Mouse (Mus musculus) adrenal gland, postnatal 4 days (tissue): Measurements from ENCODE around the gene Wasf3. TPM values are rescaled to one million over a fixed set of nuclear protein-coding genes. Genes with fewer than 3 reads are reported as not detected.
"Not testable (repeated sequence)": the region's sequence is repeated elsewhere in the genome, so short reads cannot be mapped to it uniquely, and the experiment has no call there.

Experiments used
- DNase-seq, 2 experiments: peaks; one replicate each; pipeline ENCODE4 v3.0.0; 2021 to 2022; ENCODE audit warnings: low spot score in 2 of 2, mixed read lengths in 2 of 2
- total RNA-seq, 2 experiments: library from RNA; stranded (reverse); gene quantifications; 2 replicates each; pipeline ENCODE4 v1.2.3; 2021

The Wasf3 gene
- total RNA-seq, 2 experiments from 2014 or later: 21.5 TPM

GRCm38 (mm10) chr5:146398386-146399115 lies 13.8 kb downstream of the Wasf3 start:
- no peak for DNase-seq

DNA sequence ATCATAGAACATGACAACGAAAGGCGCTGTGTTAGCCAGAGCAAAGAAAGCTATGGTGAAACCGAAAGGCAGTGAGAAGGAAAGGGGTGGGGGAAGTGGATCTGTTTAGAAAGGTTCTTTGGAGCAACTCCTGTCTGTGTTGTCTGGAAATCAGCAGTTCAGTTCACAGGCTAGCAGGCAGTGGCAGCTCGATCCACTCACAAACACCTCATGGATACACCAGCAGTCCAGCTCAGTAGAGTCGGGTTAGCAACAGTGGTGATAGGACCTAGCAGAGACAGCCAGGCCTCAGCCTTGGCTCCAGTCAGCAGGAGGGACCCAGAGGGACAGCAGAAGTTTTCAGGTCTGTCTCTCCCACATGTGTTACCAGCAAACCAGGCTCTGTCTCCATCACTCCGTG lies 16.2 kb downstream of the Wasf3 start:
- not testable (repeated sequence) for DNase-seq

- DNase-seq: no peak
Observed at GRCm38 (mm10) chr5:146402311-146402710, 17.5 kb downstream of the Wasf3 start.

DNA sequence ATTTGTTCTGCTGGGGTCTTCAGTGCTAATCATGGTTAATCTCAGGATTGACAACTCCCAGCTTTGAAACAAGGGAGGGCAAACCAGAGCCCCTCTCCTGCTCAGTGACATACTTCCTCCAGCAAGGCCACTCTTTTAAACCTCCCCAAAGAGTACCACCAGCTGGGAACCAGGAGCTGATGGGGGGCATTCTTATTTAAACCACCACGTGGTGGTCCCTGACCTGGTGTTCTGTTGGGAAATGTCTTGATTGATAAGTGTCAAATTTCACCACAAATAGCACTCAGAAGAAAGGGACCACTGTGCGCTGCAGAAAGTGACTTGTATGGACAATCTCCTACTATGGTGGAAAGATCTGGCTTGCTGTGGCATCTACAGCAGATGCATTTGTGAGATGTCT lies 19.1 kb downstream of the Wasf3 start:
- DNase-seq: no peak

DNA sequence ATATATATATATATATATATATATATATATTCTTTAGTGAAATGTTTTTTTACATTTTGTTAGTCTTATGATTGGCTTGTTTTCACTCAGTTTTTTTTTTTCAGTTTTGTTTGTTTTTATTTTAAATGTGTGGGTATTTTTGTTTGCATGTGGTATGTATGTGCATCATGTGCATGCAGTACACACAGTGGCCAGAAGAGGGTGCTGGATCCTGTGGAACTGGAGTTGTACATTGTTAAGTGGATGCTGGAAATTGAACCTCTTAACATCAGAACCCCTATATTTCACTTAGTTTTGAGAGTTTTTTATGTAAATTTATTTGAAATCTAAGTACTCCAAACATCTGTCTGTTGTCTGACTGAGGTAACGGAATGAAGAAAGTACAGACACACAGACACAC lies 21.3 kb downstream of the Wasf3 start:
- no peak for DNase-seq

DNA sequence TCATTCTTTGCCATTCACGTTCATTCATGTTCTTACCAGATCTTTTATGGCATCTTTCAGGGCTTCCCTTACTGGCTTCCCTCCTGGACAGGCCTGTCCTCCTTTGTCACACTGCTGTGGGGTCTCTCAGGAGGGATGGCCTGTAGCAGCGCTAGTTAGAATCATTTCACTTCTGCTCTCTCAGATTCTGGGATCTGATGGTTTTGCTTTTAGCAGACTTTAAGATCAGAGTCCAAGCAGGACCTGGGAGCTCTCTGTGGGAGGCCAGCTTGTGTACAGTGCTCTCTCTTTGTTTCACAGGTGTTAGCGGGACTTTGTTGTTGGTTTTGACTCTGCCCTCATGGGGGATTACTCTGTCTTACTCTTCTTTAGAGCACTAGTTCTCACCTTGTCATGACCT lies 23.0 kb downstream of the Wasf3 start:
- DNase-seq: no peak

DNA sequence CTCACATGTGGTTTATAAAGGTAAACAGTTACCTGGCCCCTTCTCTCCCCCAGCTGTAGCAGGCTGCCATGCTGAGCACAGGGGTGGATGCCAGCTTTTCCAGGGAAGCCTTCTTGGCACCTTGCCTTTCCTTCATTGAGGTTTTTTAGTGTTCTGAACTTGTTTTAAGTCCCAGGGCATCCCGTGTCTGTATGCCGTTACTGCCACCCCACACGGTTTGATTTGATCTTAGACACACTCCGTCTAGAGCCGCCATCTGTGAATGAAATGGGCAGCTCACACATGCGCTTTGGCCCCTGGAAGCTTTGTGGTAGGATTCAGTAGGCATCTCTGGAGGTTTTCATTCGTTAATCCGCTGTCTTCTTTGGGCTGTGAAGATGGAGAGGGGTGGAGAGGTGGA lies 23.8 kb downstream of the Wasf3 start:
- DNase-seq: no peak

DNA sequence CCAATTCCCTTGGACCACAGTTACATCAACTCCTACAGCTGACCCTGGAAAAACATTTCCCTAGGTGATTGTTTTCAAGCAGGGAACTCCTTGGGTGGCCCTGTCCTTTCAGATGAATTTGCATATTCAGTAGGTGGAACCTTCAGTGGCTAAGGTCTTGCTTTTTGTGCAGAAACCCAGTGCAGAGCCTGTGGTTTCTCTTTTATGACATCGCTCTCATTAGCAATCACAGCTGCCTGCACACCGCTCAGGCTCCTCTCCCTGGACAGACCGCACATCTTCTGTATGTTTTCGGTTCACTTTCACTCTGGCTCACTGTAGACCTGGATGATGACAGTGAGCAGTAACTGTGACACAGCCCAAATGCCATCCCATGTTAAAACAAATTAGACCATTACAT lies 26.0 kb downstream of the Wasf3 start:
- no peak for DNase-seq

GRCm38 (mm10) chr5:146412743-146413430 lies 28.1 kb downstream of the Wasf3 start:
- peak in 1 of 2 experiments; percentile 20 for DNase-seq

DNA sequence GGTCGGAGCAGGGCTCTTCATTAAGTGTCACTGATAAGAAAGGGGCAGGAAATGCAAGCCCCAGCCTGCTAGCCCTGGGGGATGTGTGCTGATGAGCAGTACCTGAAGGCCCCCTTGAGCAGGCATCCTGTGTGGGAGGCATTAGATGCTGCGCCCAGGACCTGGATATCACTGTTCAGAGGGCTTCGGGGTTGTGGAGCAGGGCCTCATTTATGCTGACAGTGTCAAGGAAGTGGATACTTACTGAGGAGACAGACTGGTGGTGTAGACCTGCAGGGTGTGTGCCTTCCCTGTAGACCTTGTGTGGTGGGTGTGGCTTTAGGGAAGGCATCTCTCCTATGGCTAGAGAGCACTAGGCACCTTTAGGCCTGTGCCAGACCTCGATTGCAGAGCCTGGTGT lies 29.8 kb downstream of the Wasf3 start:
- no peak for DNase-seq

DNA sequence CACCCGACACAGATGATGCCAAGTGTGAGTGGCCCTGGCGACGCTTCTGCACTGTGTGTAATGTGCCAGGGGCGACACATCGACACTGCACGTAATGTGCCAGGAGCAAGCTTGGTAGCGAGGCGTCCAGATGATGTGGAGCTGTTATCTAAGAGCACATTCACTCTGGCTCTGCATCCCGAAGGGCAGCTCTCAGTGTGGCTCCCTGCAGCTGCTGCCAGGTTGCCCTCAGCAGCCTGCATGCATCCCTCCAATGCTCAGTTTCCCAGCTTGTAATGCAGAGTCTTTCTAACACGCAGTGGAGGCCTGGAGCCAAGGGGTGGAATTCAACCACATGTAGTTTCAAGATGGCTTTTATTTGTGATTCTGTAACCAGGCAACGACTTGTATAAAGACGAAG lies 30.4 kb downstream of the Wasf3 start:
- DNase-seq: no peak

DNA sequence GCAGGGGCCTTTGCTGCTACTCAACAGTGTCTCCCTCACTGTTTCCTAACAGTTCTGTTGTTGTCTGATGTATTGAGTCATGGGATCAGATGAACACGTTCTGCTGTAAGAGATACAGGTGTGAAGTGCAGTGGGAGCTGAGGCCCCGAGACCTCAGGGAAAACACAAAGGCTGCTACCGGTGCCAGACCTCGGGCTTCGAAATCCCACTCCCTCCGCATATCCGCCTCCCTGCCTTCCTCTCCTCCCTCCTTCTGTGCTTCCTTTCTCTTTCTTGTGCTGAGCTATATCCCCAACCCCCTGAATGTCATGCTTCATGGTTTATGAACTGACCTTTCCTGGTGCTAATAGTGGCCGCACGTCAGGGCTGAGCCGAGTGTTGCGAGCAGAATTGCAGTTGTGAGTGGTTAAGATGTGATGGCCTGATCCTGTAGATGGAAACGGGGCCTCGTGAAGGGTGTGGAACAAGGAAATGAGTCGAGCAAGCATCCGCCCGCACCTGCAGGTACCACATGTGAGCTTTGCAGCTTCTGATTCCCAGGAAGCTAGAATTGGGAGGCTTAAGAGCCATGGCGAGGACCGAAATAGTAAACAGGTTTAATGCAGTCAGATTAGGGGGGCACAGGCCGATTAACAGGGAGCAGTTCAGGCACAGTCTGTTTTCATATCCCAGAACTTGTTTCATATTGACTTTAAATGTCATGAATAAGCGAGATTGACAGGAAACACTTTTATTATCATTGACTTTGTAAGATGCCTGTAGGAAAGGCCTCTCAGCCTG lies 31.7 kb downstream of the Wasf3 start:
- DNase-seq: no peak

DNA sequence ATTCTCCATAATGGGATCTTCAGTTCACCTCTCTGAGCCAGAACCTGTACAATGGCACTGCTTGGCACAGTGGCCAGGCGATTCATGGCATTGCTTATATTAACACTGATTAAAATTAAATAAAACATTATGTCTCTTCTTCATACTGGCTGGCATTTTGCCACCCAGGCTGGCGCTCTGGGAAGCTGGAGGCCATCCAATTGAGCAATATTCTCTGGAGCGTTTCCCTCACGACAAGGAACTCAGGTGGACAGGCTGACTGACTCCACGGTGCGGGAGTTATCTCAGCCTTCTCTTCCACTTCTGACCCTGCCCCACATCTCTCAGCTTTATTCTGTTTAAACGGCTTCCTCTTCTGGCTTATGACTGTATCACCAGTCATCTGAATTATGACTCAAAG lies 33.3 kb downstream of the Wasf3 start:
- DNase-seq: no peak

GRCm38 (mm10) chr5:146420081-146420480 lies 35.3 kb downstream of the Wasf3 start:
- no peak for DNase-seq

DNA sequence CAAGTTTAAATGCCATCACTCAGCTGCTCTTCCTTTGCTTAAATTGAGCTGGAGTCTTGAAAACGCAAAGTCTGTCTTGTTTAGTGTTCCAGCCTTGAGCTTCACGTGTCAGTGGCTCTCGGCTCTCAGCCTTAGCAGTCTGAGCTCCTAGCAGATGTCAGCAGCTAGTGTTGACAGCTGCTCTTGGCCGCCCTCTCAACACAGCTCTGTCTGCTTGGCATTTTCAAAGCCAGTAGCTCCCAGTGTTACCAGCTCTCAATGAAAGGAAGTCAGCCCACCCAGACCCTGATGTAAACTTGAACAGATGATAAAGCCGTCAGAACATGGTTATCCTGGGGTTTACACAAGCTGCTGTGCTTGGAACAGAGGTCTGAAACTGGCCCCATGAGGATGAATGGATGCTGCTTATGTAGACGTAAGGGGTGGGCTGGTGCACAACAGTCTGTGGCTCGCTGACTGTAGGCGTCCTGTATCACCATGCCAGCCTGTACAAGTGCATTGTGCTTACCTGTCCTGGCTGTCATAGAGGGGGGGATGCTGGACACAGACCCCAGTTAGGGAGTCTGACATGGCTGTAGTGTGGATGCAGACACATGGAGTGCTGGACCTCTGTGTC lies 40.0 kb downstream of the Wasf3 start:
- no peak for DNase-seq

DNA sequence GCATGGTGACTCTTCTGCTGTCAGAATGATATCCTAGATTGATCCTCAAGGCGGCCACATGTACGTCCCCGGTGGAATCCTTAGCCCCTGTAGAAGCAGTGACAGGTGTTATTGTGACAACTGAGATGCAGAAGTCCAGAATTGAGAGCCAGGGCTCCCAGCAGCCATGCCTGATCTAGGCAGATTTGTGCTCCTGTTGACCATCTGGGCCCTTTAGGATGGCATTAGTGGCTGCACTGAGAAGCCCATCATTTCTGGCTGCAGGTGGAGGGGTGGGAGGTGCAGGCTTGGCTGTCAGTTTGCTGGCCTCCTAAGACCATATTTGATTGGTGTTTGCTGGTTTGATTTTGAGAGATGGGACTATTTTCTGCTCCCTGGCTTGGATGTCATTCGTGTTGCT lies 40.9 kb downstream of the Wasf3 start:
- DNase-seq: no peak

GRCm38 (mm10) chr5:146428109-146428508 lies 43.3 kb downstream of the Wasf3 start:
- DNase-seq: no peak

DNA sequence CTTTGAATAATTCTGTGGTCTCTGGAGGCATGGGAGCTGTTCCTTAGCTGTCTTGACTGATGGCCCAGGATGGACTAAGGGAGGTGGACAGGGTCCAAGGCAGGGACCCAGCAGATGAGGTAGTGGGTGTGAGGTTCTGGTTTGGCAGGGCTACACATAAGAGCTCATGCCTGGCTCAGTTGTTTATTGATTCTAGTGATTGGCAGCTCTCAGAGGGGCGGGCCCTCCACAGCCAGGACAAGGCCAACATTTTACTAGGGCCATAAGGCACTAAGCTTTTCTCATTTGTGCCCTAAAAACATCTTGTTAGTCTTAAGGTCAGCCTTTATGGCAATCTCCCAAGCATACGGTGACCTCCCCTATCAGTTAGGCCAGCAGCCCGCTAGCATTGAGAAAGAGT lies 47.0 kb downstream of the Wasf3 start:
- no peak for DNase-seq

GRCm38 (mm10) chr5:146432476-146432875 lies 47.7 kb downstream of the Wasf3 start:
- DNase-seq: no peak

DNA sequence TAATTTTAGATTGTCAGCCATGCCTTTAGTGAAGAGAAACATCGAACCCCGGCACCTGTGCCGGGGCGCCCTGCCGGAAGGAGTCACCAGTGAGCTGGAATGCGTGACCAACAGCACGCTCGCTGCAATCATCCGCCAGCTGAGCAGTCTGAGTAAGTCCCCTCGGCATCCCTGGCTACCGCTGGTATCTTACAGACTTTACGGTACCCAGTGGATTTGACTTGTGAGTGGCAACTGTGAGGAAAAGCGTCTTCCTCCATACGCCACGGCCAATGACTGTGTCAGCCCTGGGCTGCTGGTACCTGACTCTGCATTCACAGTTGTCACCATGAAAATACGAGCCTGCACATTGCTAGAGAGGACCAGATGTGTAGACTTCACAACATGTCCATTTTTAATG lies 50.5 kb downstream of the Wasf3 start:
- no peak for DNase-seq

- no peak for DNase-seq
Observed at GRCm38 (mm10) chr5:146436796-146437195, 52.0 kb downstream of the Wasf3 start.
